Mouse (Mus musculus) midbrain, embryonic 14.5 days (tissue): ENCODE data around the gene Srd5a3. TPM values are rescaled to one million over a fixed set of nuclear protein-coding genes. Genes with fewer than 3 reads are reported as not detected.

Experiments used
- ATAC-seq: fragments of 200-750 bp; cut with Nextera tagmentation; 2 replicates; pipeline ENCODE4 v1.8.0; 2017; ENCODE audit warnings: moderate number of reproducible peaks, moderate library complexity; ENCODE audit not compliant: low FRiP score, low TSS enrichment
- DNase-seq: peaks from one replicate; pipeline ENCODE4 v3.0.0-alpha.2; 2015
- H3K27ac ChIP-seq: fragments of 300-500 bp; sonication (generic); replicated peaks from 2 replicates; pipeline ENCODE4 v1.5.1; 2014; ENCODE audit warnings: mild to moderate bottlenecking, low read depth, low read length, moderate library complexity
- H3K27me3 ChIP-seq: fragments of 300-500 bp; sonication (generic); 2 replicates; pipeline ENCODE4 v1.6.1; 2014; ENCODE audit warnings: low read length, control low read depth, mixed read lengths; ENCODE audit not compliant: control insufficient read depth, insufficient read depth
- H3K36me3 ChIP-seq: fragments of 300-500 bp; sonication (generic); 2 replicates; pipeline ENCODE4 v1.6.1; 2014; ENCODE audit warnings: low read length, control low read depth; ENCODE audit not compliant: control insufficient read depth, insufficient read depth
- H3K4me1 ChIP-seq: fragments of 300-500 bp; sonication (generic); 2 replicates; pipeline ENCODE4 v1.6.1; 2014; ENCODE audit warnings: mild to moderate bottlenecking, antibody characterized with exemption, low read length, control low read depth; ENCODE audit not compliant: control insufficient read depth, insufficient read depth
- H3K4me2 ChIP-seq: fragments of 300-500 bp; sonication (generic); 2 replicates; pipeline ENCODE4 v1.6.1; 2014; ENCODE audit warnings: mild to moderate bottlenecking, low read length, moderate library complexity
- H3K4me3 ChIP-seq: fragments of 300-500 bp; sonication (generic); replicated peaks from 2 replicates; pipeline ENCODE4 v1.5.1; 2014; ENCODE audit warnings: low read depth, low read length
- H3K9ac ChIP-seq: fragments of 300-500 bp; sonication (generic); replicated peaks from 2 replicates; pipeline ENCODE4 v1.6.1; 2014; ENCODE audit warnings: mild to moderate bottlenecking, low read length, moderate library complexity
- H3K9me3 ChIP-seq: fragments of 300-500 bp; sonication (generic); 2 replicates; pipeline ENCODE4 v1.6.1; 2016; ENCODE audit warnings: low read length, control low read depth, mixed read lengths; ENCODE audit not compliant: control insufficient read depth
- WGBS: fragments of 180-500 bp; shearing (Covaris S2); extraction: QIAGEN DNeasy Blood & Tissue Kit; methylation state at CpG from one replicate; pipeline ENCODE4 v1.1.7; 2014; 5-methylcytosine and 5-hydroxymethylcytosine counted together
- polyA plus RNA-seq: library from polyadenylated mRNA; unstranded; fragments of >200 nt; fragmentation: Nextera tagmentation; extraction: Ambion mirVana; gene quantifications from 2 replicates; pipeline ENCODE4 v1.2.1, GENCODE M21; 2014

Srd5a3 gene
- polyA plus RNA-seq, 1 experiment from 2014 or later, result 14.6 TPM

GRCm38 (mm10) chr5:76160086-76160485, 20.0 kb downstream of the Srd5a3 start:
- Histone ChIP-seq H3K9ac (no peak overlapping the region), H3K36me3 (no peaks in the 10 kb centered on the region), H3K9me3 (no peaks in the 10 kb centered on the region), H3K4me1 (no peaks in the 10 kb centered on the region), H3K27me3 (no peaks in the 10 kb centered on the region), H3K4me2 (no peak overlapping the region), H3K27ac (no peak overlapping the region), H3K4me3 (no peak overlapping the region)
- DNase-seq, result no peak
- ATAC-seq, result no peak
- WGBS, result 79% methylated on average over 3 of the region's 3 CpGs

- no peaks in the 10 kb centered on the region for H3K27me3 ChIP-seq
- no peak for DNase-seq
- WGBS, result 95% methylated on average over 6 of the region's 6 CpGs
These were observed 21.4 kb downstream of the Srd5a3 start for GRCm38 (mm10) chr5:76161491-76161890.

GRCm38 (mm10) chr5:76162926-76163325, 22.9 kb downstream of the Srd5a3 start:
- no peak for ATAC-seq

More at GRCm38 (mm10) chr5:76161491-76161890, 21.4 kb downstream of the Srd5a3 start:
- H3K4me3 ChIP-seq, result no peak overlapping the region
- no peak overlapping the region for H3K4me2 ChIP-seq
- H3K36me3 ChIP-seq, result no peaks in the 10 kb centered on the region
- no peak overlapping the region for H3K27ac ChIP-seq
- H3K4me1 ChIP-seq, result no peaks in the 10 kb centered on the region
- ATAC-seq, result no peak
- H3K9ac ChIP-seq, result no peak overlapping the region
- H3K9me3 ChIP-seq, result no peaks in the 10 kb centered on the region

GRCm38 (mm10) chr5:76163828-76164390, 23.8 kb downstream of the Srd5a3 start:
- no peak for ATAC-seq
- Histone ChIP-seq H3K27me3 (no peaks in the 10 kb centered on the region), H3K4me1 (no peaks in the 10 kb centered on the region), H3K27ac (no peak overlapping the region), H3K9me3 (no peaks in the 10 kb centered on the region), H3K36me3 (no peaks in the 10 kb centered on the region), H3K9ac (no peak overlapping the region), H3K4me2 (no peak overlapping the region), H3K4me3 (no peak overlapping the region)
- DNase-seq, result no peak
- 37% methylated on average over 4 of the region's 4 CpGs for WGBS

More at GRCm38 (mm10) chr5:76162926-76163325, 22.9 kb downstream of the Srd5a3 start:
- no peak overlapping the region for H3K4me2 ChIP-seq
- H3K27me3 ChIP-seq, result no peaks in the 10 kb centered on the region
- 88% methylated on average over 5 of the region's 5 CpGs for WGBS
- H3K4me1 ChIP-seq, result no peaks in the 10 kb centered on the region
- no peak for DNase-seq
- H3K4me3 ChIP-seq, result no peak overlapping the region
- H3K27ac ChIP-seq, result no peak overlapping the region
- H3K9ac ChIP-seq, result no peak overlapping the region
- no peaks in the 10 kb centered on the region for H3K36me3 ChIP-seq
- H3K9me3 ChIP-seq, result no peaks in the 10 kb centered on the region

GRCm38 (mm10) chr5:76164827-76165226, 24.8 kb downstream of the Srd5a3 start:
- Histone ChIP-seq H3K4me1 (no peaks in the 10 kb centered on the region), H3K4me3 (no peak overlapping the region), H3K27me3 (no peaks in the 10 kb centered on the region), H3K36me3 (no peaks in the 10 kb centered on the region), H3K4me2 (no peak overlapping the region), H3K9me3 (no peaks in the 10 kb centered on the region), H3K9ac (no peak overlapping the region), H3K27ac (no peak overlapping the region)
- no peak for ATAC-seq
- no peak for DNase-seq
- WGBS, result 75% methylated on average over 7 of the region's 7 CpGs

GRCm38 (mm10) chr5:76170522-76170921, 30.5 kb downstream of the Srd5a3 start:
- Histone ChIP-seq H3K9me3 (no peaks in the 10 kb centered on the region), H3K36me3 (no peaks in the 10 kb centered on the region), H3K4me1 (no peaks in the 10 kb centered on the region), H3K9ac (no peak overlapping the region), H3K4me3 (no peak overlapping the region), H3K27me3 (no peaks in the 10 kb centered on the region), H3K27ac (no peak overlapping the region), H3K4me2 (no peak overlapping the region)
- 85% methylated on average over 4 of the region's 4 CpGs for whole genome bisulfite sequencing
- ATAC-seq, result no peak
- no peak for DNase-seq

- no peaks in the 10 kb centered on the region for H3K36me3 ChIP-seq
- H3K27me3 ChIP-seq, result no peaks in the 10 kb centered on the region
- no peak overlapping the region for H3K9ac ChIP-seq
- no peak for DNase-seq
- no peak overlapping the region for H3K27ac ChIP-seq
- no peak overlapping the region for H3K4me2 ChIP-seq
- H3K4me1 ChIP-seq, result no peaks in the 10 kb centered on the region
- H3K4me3 ChIP-seq, result no peak overlapping the region
- ATAC-seq, result no peak
- H3K9me3 ChIP-seq, result no peaks in the 10 kb centered on the region
These were observed 31.0 kb downstream of the Srd5a3 start for GRCm38 (mm10) chr5:76171039-76171438.

GRCm38 (mm10) chr5:76175051-76175450, 35.0 kb downstream of the Srd5a3 start:
- no peak for DNase-seq
- H3K27me3 ChIP-seq, result no peaks in the 10 kb centered on the region
- H3K36me3 ChIP-seq, result no peaks in the 10 kb centered on the region
- H3K9me3 ChIP-seq, result no peaks in the 10 kb centered on the region
- H3K4me3 ChIP-seq, result no peak overlapping the region
- no peak overlapping the region for H3K4me2 ChIP-seq
- WGBS, result 92% methylated on average over 4 of the region's 4 CpGs
- H3K4me1 ChIP-seq, result no peaks in the 10 kb centered on the region
- ATAC-seq, result no peak
- no peak overlapping the region for H3K9ac ChIP-seq
- H3K27ac ChIP-seq, result no peak overlapping the region

GRCm38 (mm10) chr5:76176411-76176810, 36.3 kb downstream of the Srd5a3 start:
- H3K9ac ChIP-seq, result no peak overlapping the region
- no peaks in the 10 kb centered on the region for H3K9me3 ChIP-seq
- no peak overlapping the region for H3K4me2 ChIP-seq
- H3K27me3 ChIP-seq, result no peaks in the 10 kb centered on the region
- no peak overlapping the region for H3K4me3 ChIP-seq
- H3K36me3 ChIP-seq, result no peaks in the 10 kb centered on the region
- H3K4me1 ChIP-seq, result no peaks in the 10 kb centered on the region
- no peak overlapping the region for H3K27ac ChIP-seq
- no peak for DNase-seq
- 66% methylated on average over 3 of the region's 3 CpGs for whole genome bisulfite sequencing
- ATAC-seq, result no peak
